Mouse (Mus musculus): ENCODE measurements at regions not wholly inside any gene's neighbourhood (a gene's known extent, or its start where the extent isn't known, plus 50 kb on each side); places are given as distances from the start of the nearest gene placed in this dataset.

DNA sequence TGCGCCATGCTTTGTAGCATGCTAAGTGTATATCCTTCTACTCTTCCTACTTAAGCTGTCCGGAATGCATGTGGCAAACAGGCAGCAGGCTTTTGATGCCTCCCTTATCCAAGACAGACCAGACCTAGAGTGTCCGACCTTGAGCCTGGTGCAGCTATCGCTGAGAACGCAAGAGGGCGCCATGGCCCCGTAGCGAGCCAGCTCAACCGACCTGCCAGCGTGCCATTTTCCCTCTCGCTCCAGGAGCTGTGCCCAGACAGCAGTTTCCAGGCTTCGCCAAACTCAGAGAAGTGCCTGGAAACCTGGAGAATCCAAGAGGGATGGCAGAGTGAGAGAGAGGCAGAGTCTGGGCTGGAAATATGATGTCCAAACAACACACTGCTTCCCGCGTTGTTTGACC lies 155.8 kb upstream of the Gm12830 start:
- peak; percentile 80 to 89 for DNase-seq (ENCODE audit: low spot score in 2 of 2)

DNA sequence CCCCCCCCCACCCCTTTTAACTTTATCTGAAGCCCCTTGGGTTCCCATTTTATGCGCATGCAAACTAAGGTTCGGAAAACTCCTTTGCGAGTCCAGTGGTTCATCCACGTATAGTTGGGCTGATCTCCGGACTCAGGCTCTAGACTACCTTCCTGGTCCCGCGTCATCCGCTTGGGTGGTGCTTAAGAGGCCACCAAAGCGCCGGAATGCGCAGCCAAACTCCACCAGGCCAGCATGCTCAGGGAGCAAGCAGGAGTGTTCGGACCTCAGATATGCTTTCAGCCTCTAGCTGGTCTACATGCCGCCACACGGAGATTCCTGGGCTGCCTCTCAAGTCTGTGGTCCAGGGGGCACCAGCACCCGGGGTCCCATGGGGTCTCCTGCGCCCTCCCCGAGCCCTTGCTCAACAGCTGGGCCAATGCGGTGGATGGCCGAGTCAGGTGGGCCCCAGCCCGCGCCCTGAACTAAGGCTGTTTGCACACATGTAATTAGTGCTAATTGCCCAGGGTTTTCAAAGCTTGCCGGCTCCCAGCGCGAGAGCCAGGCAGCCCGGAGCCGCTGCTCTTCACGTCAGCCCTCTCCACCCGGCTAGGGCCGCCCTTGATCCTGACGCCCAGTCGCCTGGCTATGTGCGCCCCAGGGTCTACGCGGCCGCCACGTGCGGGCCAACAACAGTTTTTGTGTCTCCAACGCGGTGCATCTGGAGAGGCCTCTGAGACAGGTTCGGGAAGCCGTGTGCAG lies 155.1 kb upstream of the Gm12830 start:
- DNase-seq (ENCODE audit: low spot score in 2 of 2) = no peak

DNA sequence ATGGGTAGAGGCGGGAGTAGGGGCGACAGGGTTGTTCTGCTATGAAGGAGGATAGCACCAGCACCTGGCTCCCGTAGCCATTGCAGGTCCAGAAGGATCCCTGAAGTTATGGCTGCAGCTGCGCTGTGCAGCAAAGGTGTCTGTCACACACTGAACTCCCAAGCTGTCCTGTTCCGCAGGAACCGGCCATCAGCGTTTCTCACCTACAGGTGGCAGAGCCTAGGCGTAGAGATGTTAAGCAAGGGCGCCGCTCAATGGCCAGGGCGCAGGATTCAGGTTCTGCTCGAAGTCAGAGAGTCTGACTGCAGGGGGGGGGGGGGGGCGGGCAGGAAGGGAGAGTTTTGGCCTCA lies 154.6 kb upstream of the Gm12830 start:
- DNase-seq (ENCODE audit: low spot score in 2 of 2) = no peak

DNA sequence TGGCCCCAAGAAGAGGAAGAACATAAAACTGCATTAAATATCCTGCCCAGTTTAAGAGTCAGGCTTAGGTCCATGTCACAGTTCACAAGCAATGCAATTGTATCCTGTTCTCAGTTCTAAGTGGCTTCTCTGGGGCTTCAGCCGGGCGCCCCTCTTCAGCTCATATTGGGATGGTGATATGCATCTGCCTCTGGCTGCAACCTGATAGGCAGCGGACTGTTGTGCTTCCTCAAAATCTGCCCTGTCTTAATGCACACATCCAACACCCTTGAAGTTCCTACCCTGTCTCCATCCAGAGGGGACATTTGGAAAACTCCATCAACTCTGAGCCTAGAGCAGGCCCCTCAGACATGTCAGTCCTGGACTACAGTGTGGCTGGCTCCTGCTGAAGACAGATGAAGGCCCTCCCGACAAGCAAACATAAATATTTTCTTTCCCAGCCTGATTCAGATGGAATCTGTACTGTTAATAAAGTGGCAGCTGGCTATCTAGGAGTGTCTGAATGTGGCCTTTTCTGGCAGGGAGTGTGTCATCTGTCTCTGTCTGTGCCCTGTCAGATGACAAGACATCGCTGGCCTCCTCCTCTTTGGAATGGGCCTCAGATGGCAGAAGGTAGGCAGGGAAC lies 149.3 kb upstream of the Gm12830 start:
- no peak for DNase-seq (ENCODE audit: low spot score in 2 of 2)

DNA sequence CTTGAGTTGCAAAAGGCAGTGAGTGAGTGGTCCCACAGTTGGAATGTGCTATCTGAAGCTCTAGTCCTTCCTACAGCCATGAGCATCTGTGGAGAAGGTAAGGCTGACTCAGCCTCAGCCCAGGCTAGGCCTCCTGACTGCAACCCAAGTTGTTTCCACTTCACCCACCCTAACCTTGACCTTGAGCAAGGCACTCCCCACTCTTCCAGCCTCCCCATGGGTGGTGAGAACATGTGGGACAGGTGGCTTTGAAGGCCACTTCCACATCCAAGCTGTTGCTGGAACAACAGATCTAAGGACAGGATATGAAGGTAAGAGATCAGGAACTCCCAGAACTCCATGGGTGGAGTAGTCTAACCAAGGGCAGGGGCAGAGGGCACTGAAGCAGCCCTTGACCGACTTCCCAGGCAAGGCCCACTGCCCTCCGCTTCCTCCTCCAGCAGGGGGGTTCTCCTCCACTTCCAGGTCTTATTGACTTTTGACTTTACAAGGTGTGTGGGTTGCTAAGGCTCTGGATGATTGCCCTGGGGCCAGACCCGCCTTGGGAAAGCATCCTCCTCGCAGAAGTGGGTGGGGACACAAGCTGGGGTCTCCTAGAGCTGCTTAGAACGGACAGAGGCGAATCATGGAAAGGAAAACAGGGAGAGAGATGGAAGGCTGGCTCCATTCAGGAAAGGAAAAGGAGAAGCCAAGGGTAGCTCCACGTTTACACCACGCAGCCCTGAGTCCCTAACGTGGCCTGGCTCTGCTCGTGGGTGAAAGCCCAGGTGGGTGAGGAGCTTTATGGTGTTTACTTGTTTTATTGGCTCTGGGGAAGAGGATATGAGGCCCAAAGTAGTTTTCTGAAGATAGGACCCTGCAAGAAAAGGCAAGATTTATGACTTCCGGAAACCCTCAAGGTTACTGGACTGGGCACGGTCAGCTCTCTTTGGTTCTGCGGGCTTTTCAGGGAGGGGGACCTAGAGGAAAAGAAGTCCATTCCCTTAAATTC lies 144.3 kb upstream of the Gm12830 start:
- DNase-seq (ENCODE audit: low spot score in 2 of 2) = no peak

DNA sequence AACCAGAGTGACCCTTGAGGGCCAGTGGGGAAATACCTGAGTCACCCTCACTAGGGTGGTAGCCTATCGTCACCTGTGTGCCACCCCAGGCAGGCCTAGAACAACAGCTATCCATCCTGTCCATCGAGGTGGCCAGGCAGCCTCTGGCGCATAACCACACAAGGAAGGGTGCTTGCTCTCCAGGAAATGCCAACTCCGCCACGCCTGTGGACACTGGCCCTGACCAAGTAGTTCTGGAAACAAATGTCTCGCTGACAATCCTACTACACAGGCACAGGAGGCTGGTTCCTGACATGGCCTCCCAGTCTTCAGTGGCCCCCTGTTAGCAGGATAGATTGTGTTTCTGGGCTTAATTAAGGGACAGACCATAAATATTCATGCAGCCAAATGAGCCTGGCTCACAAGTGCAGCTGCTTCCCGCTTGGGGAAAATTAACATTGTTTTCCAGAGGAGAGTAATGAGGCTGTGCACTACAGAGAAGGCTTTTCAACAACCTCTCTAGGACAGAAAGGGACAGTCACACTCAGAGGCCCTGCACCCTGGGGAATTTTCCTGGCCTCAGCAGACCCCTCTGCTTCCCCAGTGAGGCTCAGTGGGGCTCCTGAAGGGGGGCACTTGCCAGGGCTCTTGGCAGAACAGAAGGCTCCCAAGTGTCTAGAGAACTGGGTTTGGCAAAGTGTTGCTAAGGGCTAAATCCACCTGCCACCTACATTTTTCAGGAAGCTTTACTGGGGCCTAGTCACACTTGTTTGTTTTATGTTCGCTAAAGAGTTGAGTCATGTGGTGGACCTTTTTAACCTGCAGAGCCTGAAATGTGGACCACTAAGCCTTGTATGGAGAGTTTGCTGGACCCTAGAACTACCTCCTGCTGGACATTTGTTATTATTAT lies 143.2 kb upstream of the Gm12830 start:
- DNase-seq (ENCODE audit: low spot score in 2 of 2) = no peak

DNA sequence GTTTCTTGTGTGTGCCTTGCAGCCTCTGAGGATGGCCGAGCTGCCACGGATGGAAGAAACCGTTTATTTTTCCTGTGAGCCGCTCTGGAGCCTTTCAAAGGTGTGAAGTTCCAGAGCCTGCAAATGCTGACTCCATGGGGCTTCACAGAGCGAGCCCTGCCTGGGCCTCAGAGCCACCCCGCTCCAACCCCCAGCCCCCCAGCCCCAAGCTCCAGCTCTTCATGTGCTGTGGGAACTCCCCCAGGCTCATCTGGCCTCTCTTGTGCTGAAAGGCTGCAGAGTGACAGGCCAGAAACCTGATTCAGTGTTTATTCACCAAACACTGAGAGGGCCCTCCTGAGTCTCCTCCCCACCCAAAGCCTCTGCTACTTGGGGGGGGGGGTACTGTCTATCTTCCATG lies 141.2 kb upstream of the Gm12830 start:
- no peak for DNase-seq (ENCODE audit: low spot score in 2 of 2)

DNA sequence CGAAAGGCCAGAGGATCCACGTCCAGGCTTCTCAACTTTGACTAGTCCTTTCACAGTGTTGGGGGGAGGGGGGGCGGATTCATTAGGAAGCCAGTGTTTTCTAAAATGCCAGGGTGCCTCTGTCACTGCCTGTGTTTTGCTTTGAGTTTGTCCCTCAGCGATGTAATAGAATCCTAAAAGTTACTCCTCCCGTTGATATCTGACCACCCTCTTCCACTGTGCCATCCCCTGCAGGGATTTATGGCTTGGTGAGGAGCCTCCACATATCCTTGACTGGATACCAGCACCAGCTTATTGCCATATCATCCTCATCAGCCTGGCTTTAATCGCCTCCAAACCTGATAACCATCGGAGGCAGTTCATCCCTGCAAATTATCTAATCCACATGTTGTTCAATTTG lies 138.6 kb upstream of the Gm12830 start:
- no peak for DNase-seq (ENCODE audit: low spot score in 2 of 2)

DNA sequence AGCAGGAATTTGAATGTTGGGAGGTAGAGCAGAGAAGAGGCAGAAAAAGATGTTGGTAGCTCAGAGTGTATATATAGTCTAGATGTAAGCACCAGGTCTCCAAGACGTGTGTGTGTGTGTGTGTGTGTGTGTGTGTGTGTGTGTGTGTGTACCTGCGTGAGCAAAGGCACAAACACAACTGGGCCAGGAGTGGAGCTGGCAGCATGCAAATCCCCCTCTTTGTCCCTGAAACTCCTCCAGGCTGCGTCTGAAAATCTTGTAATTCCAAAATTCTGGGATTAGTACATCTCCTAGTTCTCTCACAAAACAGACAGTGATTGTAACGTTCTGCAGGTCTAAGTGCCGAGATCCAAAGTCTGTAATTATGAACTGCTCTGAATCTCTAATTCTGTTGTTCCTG lies 137.8 kb upstream of the Gm12830 start:
- no peak for DNase-seq (ENCODE audit: low spot score in 2 of 2)

DNA sequence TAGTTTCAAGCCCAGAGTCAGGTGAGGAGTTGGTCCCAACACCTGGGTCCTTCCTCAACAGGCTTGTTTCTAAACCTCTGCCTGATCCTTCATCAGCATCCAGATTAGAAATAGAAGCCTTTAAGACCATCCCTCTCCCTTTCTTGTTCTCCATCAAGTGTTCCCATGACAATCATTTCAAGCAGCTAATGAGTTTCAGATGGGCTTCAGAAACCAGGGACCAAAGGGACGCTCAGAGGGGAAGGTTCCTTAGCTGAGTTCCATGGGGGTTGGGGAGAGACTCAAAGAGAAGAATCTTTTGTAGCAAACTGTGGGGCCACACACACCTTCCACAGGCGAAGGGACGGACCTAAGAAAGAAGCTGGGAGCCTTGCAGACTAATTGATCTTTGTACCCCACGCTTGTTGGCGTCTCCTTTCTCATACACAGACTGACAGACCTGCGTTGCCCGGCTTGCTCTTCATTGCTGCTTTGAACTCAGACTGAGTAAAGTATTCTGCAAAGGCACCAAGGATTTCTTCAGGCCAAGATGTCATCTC lies 136.6 kb upstream of the Gm12830 start:
- DNase-seq (ENCODE audit: low spot score in 2 of 2) = no peak

DNA sequence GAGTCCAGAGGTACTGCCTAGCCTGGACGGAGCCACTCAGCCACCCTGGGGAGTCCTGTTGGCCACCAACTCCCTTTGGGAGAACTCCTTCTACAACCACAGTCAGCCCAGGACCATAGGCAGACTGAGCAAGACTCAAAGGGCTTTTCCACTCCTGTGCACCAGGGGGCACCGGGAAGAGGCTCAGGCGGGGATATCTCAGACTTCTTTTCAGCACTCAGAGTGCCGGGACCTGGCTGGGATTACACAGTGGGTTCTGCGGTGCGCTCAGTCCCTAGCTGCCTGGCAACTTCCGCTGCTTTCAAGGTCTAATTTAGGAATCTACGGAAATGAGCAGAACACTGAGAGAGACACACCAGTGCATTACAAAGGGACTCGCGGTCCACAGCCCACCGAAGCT lies 136.1 kb upstream of the Gm12830 start:
- DNase-seq (ENCODE audit: low spot score in 2 of 2) = peak in 1 of 2 experiments; percentile 23

DNA sequence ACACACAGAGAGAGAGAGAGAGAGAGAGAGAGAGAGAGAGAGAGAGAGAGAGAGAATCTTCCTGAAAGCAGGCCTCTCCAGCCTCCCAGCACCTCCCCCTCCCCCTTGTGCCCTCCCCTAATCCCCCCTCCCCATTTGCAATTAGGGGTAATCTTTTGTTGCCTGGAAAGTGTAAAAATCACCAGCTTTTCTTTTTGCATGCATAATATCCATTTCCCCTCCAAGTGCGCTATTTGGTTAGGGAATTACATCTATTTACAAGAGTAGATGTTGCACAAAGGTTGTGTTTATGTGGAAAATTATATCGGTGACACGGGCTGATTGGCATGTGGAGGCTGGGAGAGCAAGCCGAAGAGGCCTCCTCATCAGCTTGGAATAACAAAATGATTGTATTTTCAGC lies 135.4 kb upstream of the Gm12830 start:
- DNase-seq (ENCODE audit: low spot score in 2 of 2) = no peak

DNA sequence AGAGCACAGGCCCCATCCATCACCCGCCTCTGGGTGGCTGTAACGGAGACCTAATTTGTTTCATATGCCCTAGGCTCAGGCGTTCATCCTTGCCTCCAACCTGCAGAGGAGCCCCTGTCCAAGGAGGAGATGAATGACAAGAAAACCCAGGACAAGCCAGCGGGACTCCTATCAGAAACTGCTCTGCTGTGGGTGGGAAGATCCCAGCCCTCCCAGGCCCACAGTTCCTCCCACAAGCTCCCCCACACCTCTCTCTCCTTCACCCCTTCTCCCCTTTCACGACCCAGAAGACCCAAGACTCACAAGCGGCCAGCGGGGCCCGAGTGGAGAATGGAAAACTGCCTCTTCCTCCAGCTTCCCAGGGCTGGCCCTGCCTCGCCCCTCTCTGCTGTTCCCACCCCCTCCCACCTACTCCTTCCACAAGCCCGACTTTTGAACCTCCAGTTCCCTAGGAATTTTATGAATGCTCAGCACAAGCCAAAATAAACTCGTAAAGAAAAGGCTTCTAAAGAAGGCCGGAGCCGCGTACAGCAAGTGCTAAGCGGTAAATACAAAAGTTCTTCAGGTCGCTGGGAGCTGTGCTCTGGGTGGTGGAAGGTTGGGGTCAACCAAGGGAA lies 133.1 kb upstream of the Gm12830 start:
- no peak for DNase-seq (ENCODE audit: low spot score in 2 of 2)

DNA sequence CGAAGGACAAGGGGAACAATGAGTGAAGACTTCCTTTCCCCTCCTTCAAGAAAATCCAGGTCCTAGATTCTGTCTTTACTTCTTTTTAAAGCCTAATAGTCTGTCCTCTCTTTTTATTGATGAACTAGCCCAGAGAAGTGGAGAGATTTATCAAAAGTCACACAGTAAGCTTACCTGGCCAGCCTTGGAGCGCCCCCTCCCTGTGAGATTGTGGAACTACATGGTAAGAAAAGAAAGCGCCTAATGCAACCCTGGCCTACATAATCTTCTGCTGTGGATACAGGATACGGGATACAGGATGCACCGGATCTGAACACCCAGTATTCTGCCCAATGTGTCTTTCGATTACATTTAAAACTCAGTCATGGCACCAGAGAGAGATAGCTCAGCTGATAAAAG lies 132.6 kb upstream of the Gm12830 start:
- no peak for DNase-seq (ENCODE audit: low spot score in 2 of 2)

DNA sequence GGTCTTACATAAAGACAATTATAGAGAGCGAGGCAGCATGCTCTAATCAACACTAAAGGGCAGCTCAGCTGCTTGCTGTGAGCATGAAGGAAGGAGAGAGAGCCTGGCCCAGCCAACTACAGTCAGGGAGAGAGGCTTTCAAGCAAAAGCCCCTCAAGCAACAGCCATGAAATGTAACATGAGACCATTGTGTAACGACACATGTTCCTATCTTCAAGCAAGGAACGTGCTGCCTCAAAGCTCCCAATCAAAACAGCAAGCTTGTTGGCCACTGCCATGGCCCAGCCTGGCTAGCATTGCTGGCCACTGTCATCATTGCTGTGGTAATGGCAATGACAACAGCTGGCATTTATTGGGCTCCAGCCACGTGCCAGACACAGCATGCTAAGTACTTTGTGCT lies 115.9 kb upstream of the Gm12830 start:
- no peak for DNase-seq (ENCODE audit: low spot score in 2 of 2)

DNA sequence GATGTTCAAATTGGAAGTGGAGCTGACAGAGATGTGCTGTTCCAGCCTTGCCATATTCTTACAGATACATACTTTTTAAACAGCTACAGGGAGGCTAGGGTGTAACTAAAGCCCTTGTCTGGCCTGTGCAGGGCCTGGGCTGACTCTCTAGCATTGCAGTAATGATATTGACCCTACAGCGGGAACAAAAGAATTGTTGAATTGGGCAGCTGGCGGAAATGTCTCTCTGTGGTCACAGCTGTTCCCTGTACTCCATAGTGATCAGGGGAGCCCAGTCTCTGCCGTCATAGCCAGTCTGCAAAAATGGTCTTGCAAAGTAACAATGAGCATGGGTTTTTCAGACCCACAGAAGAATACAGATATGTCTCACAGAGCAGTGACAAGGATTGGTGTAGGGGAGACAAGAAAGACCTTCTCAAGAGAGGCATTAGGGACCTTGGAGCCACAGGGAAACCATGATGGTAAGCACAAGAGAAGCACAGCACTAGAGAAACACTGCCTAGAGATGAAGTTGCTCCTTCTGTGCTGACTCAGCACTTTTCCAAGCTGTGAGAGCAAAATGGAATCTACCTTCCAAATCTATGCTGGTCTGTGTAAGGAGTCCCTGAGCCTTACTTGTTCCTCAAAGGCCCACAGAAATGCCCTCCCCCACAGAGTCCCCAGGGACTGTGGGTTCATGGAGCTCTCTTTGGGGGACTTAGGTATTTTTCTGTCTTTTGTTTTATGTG lies 111.2 kb upstream of the Gm12830 start:
- DNase-seq (ENCODE audit: low spot score in 2 of 2) = no peak

DNA sequence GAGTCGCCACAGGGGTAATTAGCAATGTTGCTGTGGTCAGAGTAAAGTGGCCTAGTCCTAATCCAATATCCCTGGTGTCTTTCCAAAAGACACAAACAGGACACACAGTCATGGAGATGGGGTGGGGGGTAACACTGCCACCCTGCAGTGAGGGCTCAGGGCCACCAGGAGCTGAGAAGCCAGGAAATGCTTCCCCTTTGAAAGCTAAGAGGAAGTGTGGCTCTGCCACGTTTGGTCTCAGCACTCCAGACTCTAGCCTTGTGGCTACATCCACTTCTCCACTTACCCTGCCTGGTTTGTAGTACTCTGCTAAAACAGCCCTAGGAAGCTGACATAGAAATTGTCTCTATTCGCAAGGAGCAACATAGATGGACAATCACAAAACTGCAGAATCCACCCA lies 110.4 kb upstream of the Gm12830 start:
- DNase-seq (ENCODE audit: low spot score in 2 of 2) = no peak

DNA sequence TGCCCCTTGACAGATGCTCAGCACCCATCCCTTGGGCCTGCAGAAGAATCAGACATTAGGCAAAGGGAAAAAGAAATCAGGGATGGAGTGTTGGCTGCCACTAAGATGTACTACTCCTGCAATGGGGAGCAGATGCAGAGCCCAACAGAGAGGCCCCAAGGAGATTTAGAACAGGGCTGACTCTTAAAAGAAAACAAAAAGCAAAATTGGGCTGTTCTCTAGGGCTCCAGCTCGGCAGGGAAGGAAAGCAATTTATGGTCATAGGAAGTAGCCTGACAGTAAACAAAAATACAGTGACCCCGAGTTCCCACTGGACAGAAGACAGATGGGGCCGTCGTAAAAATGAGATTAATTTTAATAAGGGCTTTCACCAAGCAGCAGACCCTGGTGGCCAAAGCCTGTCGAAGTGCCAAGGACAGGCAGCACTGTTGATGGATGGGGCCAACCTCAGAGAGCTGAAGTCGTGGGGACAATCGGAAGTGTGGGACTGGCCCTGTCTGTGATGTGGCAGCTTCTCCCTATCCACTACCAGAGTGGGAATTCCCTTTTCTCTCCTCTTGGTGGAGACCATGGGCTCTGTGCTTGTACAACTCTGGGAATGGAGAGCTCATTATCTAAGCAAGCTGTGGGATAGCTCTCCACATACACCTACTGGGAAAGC lies 109.4 kb upstream of the Gm12830 start:
- no peak for DNase-seq (ENCODE audit: low spot score in 2 of 2)

DNA sequence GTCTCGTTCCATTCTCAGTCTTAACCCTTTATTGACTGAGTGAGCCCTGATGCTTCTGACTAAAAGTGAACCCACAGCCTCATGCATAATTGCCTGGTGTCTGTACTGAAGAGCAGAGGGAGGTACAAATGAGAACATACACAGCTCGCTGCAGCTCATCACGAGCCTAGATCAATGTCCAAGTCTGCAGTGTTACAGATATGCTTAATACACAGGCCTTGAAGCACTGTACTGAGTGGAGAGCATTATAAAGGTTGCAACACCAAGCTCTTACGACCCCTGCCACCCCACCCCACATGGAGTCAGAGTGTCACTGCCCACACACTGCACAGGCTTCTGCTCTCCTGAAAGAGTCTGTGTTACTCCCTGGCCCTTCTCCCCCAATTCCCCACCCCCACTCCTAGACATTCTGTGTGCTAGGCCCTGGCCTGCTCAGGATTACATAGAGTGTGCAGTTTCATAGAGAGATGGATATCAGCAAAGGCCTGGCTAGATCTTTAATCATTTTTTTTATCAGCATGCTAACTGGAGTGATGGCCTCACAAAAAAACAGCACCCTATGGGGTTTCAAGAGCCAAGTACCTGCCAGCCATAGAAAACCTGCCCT lies 108.5 kb upstream of the Gm12830 start:
- DNase-seq (ENCODE audit: low spot score in 2 of 2) = no peak

Data from frontal cortex, postnatal 36 days (tissue).